Mouse (Mus musculus) B cell, adult 62 days (primary cell): ENCODE measurements around the gene 1700025B11Rik. TPM values are rescaled to one million over a fixed set of nuclear protein-coding genes. Genes with fewer than 3 reads are reported as not detected.

Experiments
- total RNA-seq: library from RNA; stranded (reverse); gene quantifications from 4 replicates; pipeline ENCODE4 v1.2.4, GENCODE M21; 2023

Gene 1700025B11Rik
- total RNA-seq, result not detected in 4 replicates

GRCm38 (mm10) chr15:77561792-77562191 lies at the start of gene 1700025B11Rik:
1700025B11Rik (minus strand) TSS chr15:77561892.

GRCm38 (mm10) chr15:77598958-77599357 lies 37.3 kb upstream of the 1700025B11Rik start, which contains the start of gene Gm36245:
Gm36245 (plus strand) TSS chr15:77599258.

GRCm38 (mm10) chr15:77595961-77596360 lies 34.3 kb upstream of the 1700025B11Rik start, which contains the start of gene Apol10b:
Apol10b (minus strand) TSS chr15:77596125.

GRCm38 (mm10) chr15:77533216-77533615 lies 28.5 kb downstream of the 1700025B11Rik start, which contains the start of gene Apol7c:
Apol7c (minus strand) TSS chr15:77533316.

Other genes with a start within 250 kb of the 1700025B11Rik start
- not detected in 4 replicates for gene Apol7a, start 162.8 kb downstream of the 1700025B11Rik start, total RNA-seq
- gene Apol9a, start 150.8 kb downstream of the 1700025B11Rik start, total RNA-seq, result not detected in 4 replicates
- gene Apol7b, start 114.4 kb downstream of the 1700025B11Rik start, total RNA-seq, result not detected in 4 replicates
- gene Apol10a, start 84.8 kb downstream of the 1700025B11Rik start, total RNA-seq, result not detected in 4 replicates
- gene Apol11a, start 53.6 kb downstream of the 1700025B11Rik start, total RNA-seq, result not detected in 4 replicates
- gene Apol7c, start 28.6 kb downstream of the 1700025B11Rik start, total RNA-seq, result 0.27 to 1.9 TPM (median 0.90 TPM) in 4 replicates
- gene Apol10b, start 34.2 kb upstream of the 1700025B11Rik start, total RNA-seq, result not detected in 4 replicates
- not detected in 4 replicates for gene Gm36245, start 37.4 kb upstream of the 1700025B11Rik start, total RNA-seq
- gene Apol11b, start 81.4 kb upstream of the 1700025B11Rik start, total RNA-seq, result not detected in 4 replicates
- 0.26 TPM in 1 of 4 replicates, not detected in the others for gene Apol7e, start 137.0 kb upstream of the 1700025B11Rik start, total RNA-seq
- gene Apol9b, start 167.1 kb upstream of the 1700025B11Rik start, total RNA-seq, result not detected in 4 replicates
- gene Apol8, start 195.1 kb upstream of the 1700025B11Rik start, total RNA-seq, result 8.1 to 12.6 TPM (median 10.2 TPM) in 4 replicates